Mouse (Mus musculus) embryonic fibroblast, embryonic 13.5 days (primary cell): ENCODE results near the gene Abcc4.

ENCODE experiments used
- CTCF ChIP-seq: IDR thresholded peaks from 2 replicates; pipeline ENCODE4 v1.5.1; 2011; ENCODE audit warnings: mild to moderate bottlenecking, control low read depth, low read length, moderate library complexity, borderline replicate concordance; ENCODE audit not compliant: insufficient read depth
- POLR2A ChIP-seq: IDR thresholded peaks from 2 replicates; pipeline ENCODE4 v1.6.1; 2011; ENCODE audit warnings: low read depth, mild to moderate bottlenecking, control low read depth, low read length, moderate library complexity

DNA sequence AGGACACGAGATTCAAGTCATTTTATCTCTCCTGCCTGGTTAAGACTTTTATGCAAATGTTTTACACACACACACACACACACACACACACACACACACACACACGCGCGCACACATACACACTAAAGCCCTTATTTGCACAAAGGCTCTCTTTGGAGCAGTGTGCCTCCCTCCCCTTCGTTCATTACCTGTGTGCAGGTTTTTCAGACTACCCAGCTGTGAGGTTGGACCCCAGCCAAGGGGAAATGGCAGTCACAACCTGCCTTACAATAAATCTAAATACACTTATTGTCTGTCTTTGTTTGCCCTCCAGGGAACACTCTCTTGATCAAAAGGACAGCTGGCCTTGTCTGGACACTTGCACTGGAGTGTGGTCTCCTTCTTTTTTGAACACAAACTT, 17.4 kb downstream of the Abcc4 start:
- TF ChIP-seq CTCF (no peak), POLR2A (no peak)
